Mouse (Mus musculus) stomach, embryonic 14.5 days (tissue): ENCODE data around the gene Rapsn. TPM values are rescaled to one million over a fixed set of nuclear protein-coding genes. Genes with fewer than 3 reads are reported as not detected.

Experiments
- ATAC-seq: fragments of 200-750 bp; cut with Nextera tagmentation; 2 replicates; pipeline ENCODE4 v1.8.0; 2017; ENCODE audit warnings: low read depth, moderate TSS enrichment; ENCODE audit not compliant: insufficient number of reproducible peaks, insufficient read depth, low FRiP score
- H3K27ac ChIP-seq: fragments of 300-500 bp; sonication (generic); 2 replicates; pipeline ENCODE4 v1.5.1; 2014; ENCODE audit warnings: mild to moderate bottlenecking, low read length, moderate library complexity, mixed read lengths
- H3K27me3 ChIP-seq: fragments of 300-500 bp; sonication (generic); 2 replicates; pipeline ENCODE4 v1.6.1; 2014; ENCODE audit warnings: low read length, control low read depth, mixed read lengths; ENCODE audit not compliant: control insufficient read depth, insufficient read depth
- H3K36me3 ChIP-seq: fragments of 300-500 bp; sonication (generic); 2 replicates; pipeline ENCODE4 v1.6.1; 2014; ENCODE audit warnings: mild to moderate bottlenecking, control low read depth, low read length, moderate library complexity, mixed read lengths; ENCODE audit not compliant: control insufficient read depth, insufficient read depth
- H3K4me1 ChIP-seq: fragments of 300-500 bp; sonication (generic); 2 replicates; pipeline ENCODE4 v1.6.1; 2014; ENCODE audit warnings: low read length, control low read depth, mixed read lengths; ENCODE audit not compliant: control insufficient read depth, insufficient read depth
- H3K4me2 ChIP-seq: fragments of 300-500 bp; sonication (generic); replicated peaks from 2 replicates; pipeline ENCODE4 v1.6.1; 2014; ENCODE audit warnings: low read depth, low read length, control low read depth
- H3K4me3 ChIP-seq: fragments of 300-500 bp; sonication (generic); 2 replicates; pipeline ENCODE4 v1.5.1; 2014; ENCODE audit warnings: low read depth, low read length, control low read depth
- H3K9ac ChIP-seq: fragments of 300-500 bp; sonication (generic); replicated peaks from 2 replicates; pipeline ENCODE4 v1.6.1; 2014; ENCODE audit warnings: low read depth, mild to moderate bottlenecking, control low read depth, low read length, moderate library complexity, mixed read lengths
- H3K9me3 ChIP-seq: fragments of 300-500 bp; sonication (generic); 2 replicates; pipeline ENCODE4 v1.6.1; 2016; ENCODE audit warnings: low read depth, low read length, control low read depth; ENCODE audit not compliant: control insufficient read depth
- WGBS: fragments of 180-500 bp; shearing (Covaris S2); extraction: QIAGEN DNeasy Blood & Tissue Kit; methylation state at CpG from one replicate; pipeline ENCODE4 v1.1.7; 2014; 5-methylcytosine and 5-hydroxymethylcytosine counted together
- polyA plus RNA-seq: library from polyadenylated mRNA; unstranded; fragments of >200 nt; fragmentation: Nextera tagmentation; extraction: Ambion mirVana; gene quantifications from 2 replicates; pipeline ENCODE4 v1.2.1, GENCODE M21; 2014

Gene Rapsn
- polyA plus RNA-seq, 1 experiment from 2014 or later, result 1.6 TPM

- 86% methylated on average over 9 of the region's 9 CpGs for WGBS
- no peaks in the 10 kb centered on the region for H3K27me3 ChIP-seq
These were observed 52.0 kb downstream of the Rapsn start for GRCm38 (mm10) chr2:91087453-91087852.

GRCm38 (mm10) chr2:91088987-91089386 is 53.6 kb downstream of the Rapsn start:
- Histone ChIP-seq H3K9me3 (no peaks in the 10 kb centered on the region), H3K36me3 (no peaks in the 10 kb centered on the region), H3K27ac (no peak overlapping the region), H3K4me2 (no peak overlapping the region), H3K27me3 (no peaks in the 10 kb centered on the region), H3K9ac (no peak overlapping the region), H3K4me1 (no peaks in the 10 kb centered on the region), H3K4me3 (no peak overlapping the region)
- no peak for ATAC-seq
- WGBS, result 68% methylated on average over 9 of the region's 9 CpGs

More at GRCm38 (mm10) chr2:91087453-91087852, 52.0 kb downstream of the Rapsn start:
- H3K36me3 ChIP-seq, result no peaks in the 10 kb centered on the region
- no peak overlapping the region for H3K27ac ChIP-seq
- H3K4me2 ChIP-seq, result no peak overlapping the region
- H3K4me3 ChIP-seq, result no peak overlapping the region
- no peak overlapping the region for H3K9ac ChIP-seq
- no peaks in the 10 kb centered on the region for H3K9me3 ChIP-seq
- H3K4me1 ChIP-seq, result no peaks in the 10 kb centered on the region
- no peak for ATAC-seq

- H3K27me3 ChIP-seq, result no peaks in the 10 kb centered on the region
- no peak overlapping the region for H3K9ac ChIP-seq
- H3K4me2 ChIP-seq, result no peak overlapping the region
- 67% methylated on average over 6 of the region's 6 CpGs for WGBS
- H3K9me3 ChIP-seq, result no peaks in the 10 kb centered on the region
- no peaks in the 10 kb centered on the region for H3K4me1 ChIP-seq
- H3K27ac ChIP-seq, result no peak overlapping the region
- no peaks in the 10 kb centered on the region for H3K36me3 ChIP-seq
- H3K4me3 ChIP-seq, result no peak overlapping the region
- ATAC-seq, result no peak
These were observed 54.8 kb downstream of the Rapsn start for GRCm38 (mm10) chr2:91090208-91090607.

- Histone ChIP-seq H3K27me3 (no peaks in the 10 kb centered on the region), H3K36me3 (no peaks in the 10 kb centered on the region), H3K4me2 (no peak overlapping the region), H3K27ac (no peak overlapping the region), H3K4me3 (no peak overlapping the region), H3K9me3 (no peaks in the 10 kb centered on the region), H3K4me1 (no peaks in the 10 kb centered on the region), H3K9ac (no peak overlapping the region)
- 69% methylated on average over 6 of the region's 6 CpGs for WGBS
- ATAC-seq, result no peak
These were observed 55.4 kb downstream of the Rapsn start for GRCm38 (mm10) chr2:91090827-91091226.

Other genes starting within 250 kb of the Rapsn start
- gene Mtch2, start 188.5 kb upstream of the Rapsn start, polyA plus RNA-seq, result 226 and 234 TPM in 2 replicates
- gene C1qtnf4, start 149.8 kb upstream of the Rapsn start, polyA plus RNA-seq, result 10.8 and 12.9 TPM in 2 replicates
- 30.3 and 37.0 TPM in 2 replicates for gene Kbtbd4, start 130.9 kb upstream of the Rapsn start, polyA plus RNA-seq
- 216 and 220 TPM in 2 replicates for gene Ndufs3, start 130.8 kb upstream of the Rapsn start, polyA plus RNA-seq
- 71.0 and 75.1 TPM in 2 replicates for gene Celf1, start 95.2 kb upstream of the Rapsn start, polyA plus RNA-seq
- gene Psmc3, start 18.4 kb downstream of the Rapsn start, polyA plus RNA-seq, result 302 and 313 TPM in 2 replicates
- 42.8 and 45.8 TPM in 2 replicates for gene Slc39a13, start 34.8 kb downstream of the Rapsn start, polyA plus RNA-seq
- gene Spi1, start 46.8 kb downstream of the Rapsn start, polyA plus RNA-seq, result 6.0 and 6.1 TPM in 2 replicates
- 0.35 and 0.42 TPM in 2 replicates for gene Mybpc3, start 82.5 kb downstream of the Rapsn start, polyA plus RNA-seq
- gene Madd, start 148.2 kb downstream of the Rapsn start, polyA plus RNA-seq, result 11.8 and 19.7 TPM in 2 replicates
- 0.36 and 1.4 TPM in 2 replicates for gene Nr1h3, start 167.2 kb downstream of the Rapsn start, polyA plus RNA-seq
- 26.5 and 32.3 TPM in 2 replicates for gene Acp2, start 167.3 kb downstream of the Rapsn start, polyA plus RNA-seq
- gene Ddb2, start 201.4 kb downstream of the Rapsn start, polyA plus RNA-seq, result 19.9 and 22.7 TPM in 2 replicates
- 40.9 and 44.4 TPM in 2 replicates for gene Pacsin3, start 220.3 kb downstream of the Rapsn start, polyA plus RNA-seq
- 65.1 and 75.7 TPM in 2 replicates for gene Arfgap2, start 229.4 kb downstream of the Rapsn start, polyA plus RNA-seq